Mouse (Mus musculus): ENCODE measurements around the gene Prep. TPM values are rescaled to one million over a fixed set of nuclear protein-coding genes. Genes with fewer than 3 reads are reported as not detected.
A peak's percentile ranks its signal among the peaks of the same experiment; 100 is the strongest.

Gene Prep
- polyA plus RNA-seq, 1 experiment, result 7.8 TPM

DNA sequence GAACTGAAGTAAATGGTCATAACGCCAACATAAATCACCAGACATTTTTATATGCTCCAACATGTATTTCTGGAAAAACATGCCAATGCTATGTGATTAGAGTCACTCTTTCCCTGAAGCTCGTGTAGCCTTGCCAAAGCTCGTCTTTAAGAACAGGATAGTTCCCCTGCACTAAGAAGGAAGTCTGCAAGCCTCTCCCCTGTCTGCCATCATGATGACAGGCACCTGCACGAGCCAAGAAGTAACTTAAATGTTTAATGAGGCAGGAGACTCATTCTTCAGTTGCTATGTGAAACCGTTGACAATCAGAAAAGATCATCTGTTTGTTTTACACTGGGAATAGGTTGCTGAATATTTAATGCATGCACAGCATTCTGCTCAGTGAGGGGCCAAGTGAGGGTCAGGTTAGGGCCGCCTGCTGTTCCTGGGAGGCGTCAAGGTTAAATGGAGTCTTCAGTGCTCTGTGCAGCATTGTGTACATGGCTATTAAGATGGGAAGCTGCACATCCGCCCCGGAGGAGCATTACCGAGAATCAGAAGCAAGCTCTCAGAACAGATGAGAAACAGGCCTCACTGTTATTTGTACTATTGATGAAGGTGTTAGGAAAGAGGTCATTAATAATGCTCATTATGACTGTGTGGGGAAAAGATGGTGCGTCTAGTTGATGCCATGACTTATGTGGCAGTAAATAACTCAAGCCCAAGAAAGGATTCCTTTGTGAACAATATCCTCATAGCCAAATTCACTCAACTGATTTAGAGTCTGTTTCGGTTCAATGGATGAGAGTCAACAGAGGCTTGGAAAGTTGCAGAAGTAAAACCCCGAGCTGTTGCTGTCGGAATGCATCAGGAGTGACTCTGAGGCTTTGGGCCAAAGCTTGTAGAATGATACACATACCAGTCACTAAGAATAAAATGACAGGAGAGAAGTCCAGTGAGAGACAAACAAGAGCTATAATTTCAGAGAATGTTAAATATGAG is 126.6 kb downstream of the Prep start:
- no peak for TF ChIP-seq POLR2A (IDR thresholded peaks at IDR 0.05; ENCODE audit: borderline replicate concordance, insufficient read depth, low read length)
- no peak for TF ChIP-seq CTCF (IDR thresholded peaks at IDR 0.05; ENCODE audit: borderline replicate concordance, insufficient read depth, low read depth, low read length)
- H3K27ac ChIP-seq (ENCODE audit: insufficient read depth, low read length), result no peak overlapping the region
- 42% methylated on average over 14 of the region's 14 CpGs for WGBS

DNA sequence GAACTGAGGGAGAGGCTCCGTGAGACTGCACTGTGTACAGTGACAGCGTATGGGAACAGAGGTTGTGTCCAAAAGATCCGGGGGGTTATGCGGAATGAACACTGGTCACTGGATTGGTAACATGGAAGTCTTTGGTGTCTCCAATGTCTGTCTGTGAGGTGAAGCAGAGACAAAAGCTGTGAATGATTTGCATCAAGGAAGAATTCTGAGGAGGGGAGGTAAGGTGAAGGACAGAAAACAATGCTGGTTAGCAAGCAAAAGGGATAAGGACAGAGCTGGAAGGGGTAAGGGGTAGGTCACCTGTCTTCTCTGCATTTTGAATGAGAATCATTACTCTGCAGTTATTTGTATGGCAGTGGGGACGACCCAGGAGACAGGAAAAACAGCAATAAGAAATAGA is 127.5 kb downstream of the Prep start:
- Histone ChIP-seq H3K27ac (ENCODE audit: insufficient read depth, low read length) (no peak overlapping the region), H3K4me3 (replicated peaks; ENCODE audit: insufficient read depth, low read depth, low read length) (no peak overlapping the region), H3K4me1 (ENCODE audit: control insufficient read depth, insufficient read depth, low read length) (no peaks in the 10 kb centered on the region), H3K27me3 (ENCODE audit: control insufficient read depth, insufficient read depth, low read length) (no peaks in the 10 kb centered on the region)
- TF ChIP-seq CTCF (IDR thresholded peaks at IDR 0.05; ENCODE audit: borderline replicate concordance, insufficient read depth, low read depth, low read length) (no peak), POLR2A (IDR thresholded peaks at IDR 0.05; ENCODE audit: borderline replicate concordance, insufficient read depth, low read length) (no peak)
- no peak for DNase-seq
- WGBS, result 81% methylated on average over 5 of the region's 5 CpGs

More for the DNA sequence above, 126.6 kb downstream of the Prep start:
- H3K27me3 ChIP-seq (ENCODE audit: control insufficient read depth, insufficient read depth, low read length), result no peaks in the 10 kb centered on the region
- no peak for DNase-seq
- no peak overlapping the region for H3K4me3 ChIP-seq (replicated peaks; ENCODE audit: insufficient read depth, low read depth, low read length)
- H3K4me1 ChIP-seq (ENCODE audit: control insufficient read depth, insufficient read depth, low read length), result no peaks in the 10 kb centered on the region

DNA sequence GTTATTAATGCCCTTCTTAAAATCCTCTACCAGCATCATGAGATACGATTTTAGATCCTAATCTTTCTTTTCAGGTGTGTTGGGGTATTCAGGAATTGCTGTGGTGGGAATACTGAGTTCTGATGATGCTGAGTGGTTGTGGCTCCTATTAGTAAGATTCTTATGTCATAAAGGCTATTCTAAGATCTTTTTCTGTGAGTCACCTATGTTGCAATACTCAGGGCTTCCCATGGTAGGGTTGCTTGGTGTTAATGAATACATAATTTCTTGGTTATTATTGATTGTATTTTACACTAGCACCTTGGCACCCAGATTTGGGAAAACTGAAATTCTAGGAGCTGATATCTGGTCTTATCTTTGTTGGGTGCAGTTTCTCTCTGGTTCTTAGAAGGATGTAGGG is 137.6 kb downstream of the Prep start:
- no peak overlapping the region for H3K4me3 ChIP-seq (replicated peaks; ENCODE audit: insufficient read depth, low read depth, low read length)
- WGBS, result 54% methylated on average over 1 of the region's 1 CpGs
- TF ChIP-seq POLR2A (IDR thresholded peaks at IDR 0.05; ENCODE audit: borderline replicate concordance, insufficient read depth, low read length) (no peak), CTCF (IDR thresholded peaks at IDR 0.05; ENCODE audit: borderline replicate concordance, insufficient read depth, low read depth, low read length) (no peak)
- H3K27ac ChIP-seq (ENCODE audit: insufficient read depth, low read length), result no peak overlapping the region
- no peaks in the 10 kb centered on the region for H3K4me1 ChIP-seq (ENCODE audit: control insufficient read depth, insufficient read depth, low read length)
- no peak for DNase-seq
- no peaks in the 10 kb centered on the region for H3K27me3 ChIP-seq (ENCODE audit: control insufficient read depth, insufficient read depth, low read length)

DNA sequence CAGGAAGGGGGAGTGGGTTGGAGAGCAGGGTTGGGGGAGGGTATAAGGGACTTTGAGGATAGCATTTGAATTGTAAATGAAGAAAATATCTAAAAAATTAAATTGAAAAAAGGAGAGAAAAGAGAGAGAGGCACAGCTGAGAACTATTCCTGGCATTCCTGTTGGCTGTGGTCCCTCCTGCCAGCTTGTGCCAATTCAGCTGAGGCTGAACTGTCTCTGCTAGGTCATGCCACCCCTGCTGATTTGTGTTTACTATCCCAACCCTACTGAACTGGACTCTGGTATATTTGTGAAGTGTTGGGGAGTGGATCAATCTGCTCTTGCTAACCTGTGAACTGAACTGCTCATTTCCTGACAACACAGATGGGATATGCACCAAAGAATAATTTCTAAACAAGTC is 143.2 kb downstream of the Prep start:
- H3K27me3 ChIP-seq (ENCODE audit: control insufficient read depth, insufficient read depth, low read length), result no peaks in the 10 kb centered on the region
- peak in 1 of 2 experiments; percentile 1 for DNase-seq
- no peaks in the 10 kb centered on the region for H3K4me1 ChIP-seq (ENCODE audit: control insufficient read depth, insufficient read depth, low read length)
- TF ChIP-seq CTCF (IDR thresholded peaks at IDR 0.05; ENCODE audit: borderline replicate concordance, insufficient read depth, low read depth, low read length), result no peak
- TF ChIP-seq POLR2A (IDR thresholded peaks at IDR 0.05; ENCODE audit: borderline replicate concordance, insufficient read depth, low read length), result no peak
- no peak overlapping the region for H3K27ac ChIP-seq (ENCODE audit: insufficient read depth, low read length)
- no peak overlapping the region for H3K4me3 ChIP-seq (replicated peaks; ENCODE audit: insufficient read depth, low read depth, low read length)

DNA sequence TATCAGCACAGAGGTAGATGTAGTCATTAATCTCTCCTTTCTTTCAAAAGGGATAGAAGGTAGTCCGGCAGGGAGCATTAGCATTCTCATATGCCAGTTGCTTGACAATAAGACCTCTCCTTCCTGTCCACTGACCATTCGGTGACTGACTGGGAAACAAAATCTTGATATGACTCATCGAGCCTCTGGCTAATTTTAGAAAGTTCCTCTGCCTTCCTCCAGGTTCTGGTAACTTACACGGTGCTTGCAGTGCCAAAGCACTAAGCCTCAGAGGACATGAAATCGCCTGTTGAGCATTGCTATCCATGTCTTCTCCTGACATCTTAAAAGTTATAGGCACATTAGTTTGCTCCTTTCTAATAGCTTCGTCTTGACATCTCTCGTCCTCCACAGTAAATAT is 149.7 kb downstream of the Prep start:
- Histone ChIP-seq H3K4me1 (ENCODE audit: control insufficient read depth, insufficient read depth, low read length) (no peaks in the 10 kb centered on the region), H3K27ac (ENCODE audit: insufficient read depth, low read length) (no peak overlapping the region), H3K4me3 (replicated peaks; ENCODE audit: insufficient read depth, low read depth, low read length) (no peak overlapping the region), H3K27me3 (ENCODE audit: control insufficient read depth, insufficient read depth, low read length) (no peaks in the 10 kb centered on the region)
- TF ChIP-seq POLR2A (IDR thresholded peaks at IDR 0.05; ENCODE audit: borderline replicate concordance, insufficient read depth, low read length) (no peak), CTCF (IDR thresholded peaks at IDR 0.05; ENCODE audit: borderline replicate concordance, insufficient read depth, low read depth, low read length) (no peak)
- 77% methylated on average over 7 of the region's 7 CpGs for WGBS
- DNase-seq, result no peak

Other genes with a start within 250 kb of the Prep start
- gene Popdc3, start 110.9 kb downstream of the Prep start, polyA plus RNA-seq (2012; rRNA removed), result 1.7 and 2.1 TPM in 2 replicates